Mouse (Mus musculus) erythroid progenitor cell, adult 5-6 weeks (primary cell): ENCODE data around the gene Mthfd1l. TPM values are rescaled to one million over a fixed set of nuclear protein-coding genes. Genes with fewer than 3 reads are reported as not detected.

Source experiments
- ATAC-seq: replicated peaks from 2 replicates; pipeline ENCODE4 v1.8.0; 2016; ENCODE audit warnings: moderate number of reproducible peaks, mild to moderate bottlenecking, moderate TSS enrichment, inconsistent platforms; ENCODE audit not compliant: poor library complexity, low FRiP score, severe bottlenecking
- total RNA-seq, 2 experiments: library from RNA; stranded (forward) in 1 of 2; stranded (reverse) in 1 of 2; fragments of 150-400 nt in 1 of 2; fragments of 186-747, 209-891 nt in 1 of 2; gene quantifications; 2 replicates each; pipeline versions ENCODE4 v1.2.3 to v1.2.4; 2015 to 2017; ENCODE audit warnings: low replicate concordance in 2 of 2

Gene Mthfd1l
- total RNA-seq (2015; ENCODE audit: low replicate concordance) (9.6 and 14.8 TPM in 2 replicates), total RNA-seq (2017; ENCODE audit: low replicate concordance) (40.4 and 55.7 TPM in 2 replicates)

DNA sequence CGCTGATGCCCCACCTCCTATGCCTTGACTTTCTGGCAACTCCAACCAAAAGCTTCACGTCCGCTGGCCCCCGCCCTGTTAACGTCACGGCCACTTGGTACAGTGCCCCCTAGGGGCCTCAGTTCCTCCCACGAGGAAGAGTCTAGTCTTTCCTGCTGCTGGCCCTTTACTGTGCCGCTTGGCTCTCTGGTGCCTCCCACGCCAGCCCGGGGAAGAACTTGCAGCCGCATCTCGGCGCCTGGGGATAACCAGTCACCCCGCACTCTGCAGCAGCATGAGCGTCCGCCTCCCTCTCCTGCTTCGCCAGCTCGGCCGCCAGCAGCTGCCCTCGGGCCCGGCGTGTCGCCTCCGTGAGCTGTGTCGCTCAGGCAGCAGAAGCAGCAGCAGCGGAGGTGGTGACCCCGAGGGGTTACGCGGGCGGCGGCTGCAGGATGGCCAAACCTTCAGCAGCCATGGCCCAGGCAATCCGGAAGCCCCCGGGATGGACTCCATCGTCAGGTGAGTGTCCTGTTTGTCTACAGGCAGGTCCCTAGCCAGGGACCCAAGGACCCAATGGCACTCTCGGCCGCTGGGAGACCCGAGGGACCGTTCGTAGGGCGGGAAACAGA is at the start of gene Mthfd1l:
TSS of gene Mthfd1l (plus strand) at position 138 of the 608 bp plus-strand sequence.
- peak; percentile 70 for ATAC-seq

DNA sequence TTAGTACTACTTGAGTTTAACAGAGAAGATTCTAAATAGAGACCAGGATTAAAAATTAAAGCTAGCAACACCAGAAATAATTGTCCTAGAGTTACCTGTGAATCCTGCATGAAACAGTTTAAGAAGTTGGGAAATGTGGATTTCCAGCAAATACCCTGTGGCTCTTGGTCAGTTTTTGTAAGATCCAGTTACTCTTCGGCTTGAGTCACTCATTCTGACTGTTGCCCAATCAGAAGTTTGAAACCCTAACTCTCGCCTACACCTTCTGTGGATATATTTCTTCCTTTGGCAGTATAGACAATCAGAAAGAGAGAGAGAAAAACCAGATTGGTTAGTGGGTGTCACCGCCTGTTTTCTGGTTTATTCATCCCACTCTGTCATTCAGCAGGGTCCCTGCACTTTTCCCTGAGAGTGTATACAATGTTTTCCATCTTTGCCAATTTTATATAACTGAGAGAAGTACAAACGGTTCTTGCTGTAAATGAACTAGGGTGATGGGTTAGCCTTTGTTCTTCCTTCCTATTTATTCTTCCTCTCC is 44.8 kb upstream of the Mthfd1l start:
- ATAC-seq = no peak

GRCm38 (mm10) chr10:3931831-3932230 is 41.1 kb upstream of the Mthfd1l start:
- no peak for ATAC-seq

- no peak for ATAC-seq
Measured at GRCm38 (mm10) chr10:3933311-3933940, 39.5 kb upstream of the Mthfd1l start.

- ATAC-seq = no peak
Measured at GRCm38 (mm10) chr10:3936864-3937263, 36.1 kb upstream of the Mthfd1l start.

DNA sequence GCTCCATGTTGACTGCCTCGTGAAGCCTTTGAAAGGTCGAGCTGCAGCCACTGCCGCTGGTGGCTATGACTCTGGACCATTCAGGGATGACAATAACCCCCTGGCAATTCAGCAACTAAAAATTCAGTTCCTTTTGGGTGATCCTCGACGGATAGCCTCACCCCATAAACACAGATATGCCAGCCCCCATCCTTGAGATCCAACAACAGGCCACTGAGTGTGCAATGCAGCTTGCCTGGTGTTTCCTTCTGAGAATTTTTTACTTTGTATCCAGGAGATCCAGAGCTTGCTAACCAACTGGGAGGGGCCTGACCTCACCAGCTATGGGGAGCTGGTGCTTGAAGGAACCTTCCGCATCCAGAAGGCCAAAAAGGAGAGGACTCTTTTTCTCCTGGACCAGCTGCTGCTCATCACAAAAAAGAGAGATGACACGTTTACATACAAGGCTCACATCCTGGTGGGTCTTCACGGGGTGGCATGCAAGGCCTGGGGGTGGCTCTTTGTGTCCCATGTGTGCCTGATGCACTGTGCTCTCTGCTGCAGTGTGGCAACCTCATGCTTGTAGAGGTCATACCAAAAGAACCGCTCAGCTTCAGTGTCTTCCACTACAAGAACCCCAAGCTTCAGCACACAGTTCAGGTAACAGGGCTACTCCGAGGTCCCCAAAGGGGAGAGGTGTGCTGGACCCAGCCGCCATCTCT is 32.9 kb upstream of the Mthfd1l start:
- ATAC-seq = no peak

GRCm38 (mm10) chr10:3940596-3940975 is 32.3 kb upstream of the Mthfd1l start:
- no peak for ATAC-seq

DNA sequence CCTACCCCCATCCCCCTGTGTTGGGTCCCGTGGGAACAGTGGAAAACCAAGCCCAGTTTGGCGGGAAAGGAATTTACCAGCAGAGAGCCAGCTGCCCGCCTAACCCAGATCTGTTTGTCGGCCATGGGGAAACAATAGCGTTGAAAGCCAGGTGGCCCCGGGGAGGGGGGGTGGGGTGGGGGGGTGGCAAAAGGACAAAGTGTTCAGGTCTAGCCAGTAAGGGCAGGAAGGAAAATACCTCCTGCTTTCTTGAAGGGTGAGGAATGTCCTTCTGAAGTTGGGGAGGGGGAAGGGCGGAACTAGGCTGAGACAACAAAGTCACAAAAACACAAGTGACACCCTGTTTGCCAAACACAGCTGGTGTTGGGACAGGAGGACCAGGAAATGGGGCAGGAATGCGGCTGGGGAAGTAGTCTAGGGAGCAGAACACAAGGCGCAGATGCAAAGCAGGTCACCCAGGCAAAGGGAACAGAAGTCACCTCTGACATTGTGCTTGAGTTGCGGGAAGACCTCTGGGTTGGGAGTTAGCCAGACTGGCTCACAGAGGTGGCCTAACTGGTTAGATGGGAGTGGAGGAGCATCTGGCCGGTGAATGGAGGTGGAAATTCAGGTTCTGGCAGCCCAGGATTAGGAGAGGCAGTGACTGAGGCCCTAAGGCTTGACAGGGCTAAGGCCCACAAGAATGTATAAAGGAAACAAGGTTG is 31.7 kb upstream of the Mthfd1l start:
- no peak for ATAC-seq

DNA sequence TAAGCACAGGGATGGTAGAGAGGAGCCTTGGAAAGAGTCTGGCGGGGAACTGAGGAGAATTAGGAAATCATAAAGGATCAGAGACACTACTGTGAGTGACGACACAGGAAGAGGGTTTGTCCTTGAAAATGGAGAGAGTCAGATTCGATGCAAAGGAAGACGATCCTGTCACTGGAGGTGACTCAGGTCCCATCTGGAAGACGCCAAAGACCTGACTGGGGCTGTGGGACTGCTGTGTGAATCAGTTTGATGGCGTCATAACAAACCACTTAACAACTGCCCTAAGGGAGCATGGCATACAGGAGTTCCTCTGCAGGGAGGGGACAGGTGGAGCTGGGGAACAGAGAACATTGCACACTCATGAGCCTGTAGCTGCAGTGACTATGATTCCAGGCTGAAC is 30.6 kb upstream of the Mthfd1l start:
- no peak for ATAC-seq

DNA sequence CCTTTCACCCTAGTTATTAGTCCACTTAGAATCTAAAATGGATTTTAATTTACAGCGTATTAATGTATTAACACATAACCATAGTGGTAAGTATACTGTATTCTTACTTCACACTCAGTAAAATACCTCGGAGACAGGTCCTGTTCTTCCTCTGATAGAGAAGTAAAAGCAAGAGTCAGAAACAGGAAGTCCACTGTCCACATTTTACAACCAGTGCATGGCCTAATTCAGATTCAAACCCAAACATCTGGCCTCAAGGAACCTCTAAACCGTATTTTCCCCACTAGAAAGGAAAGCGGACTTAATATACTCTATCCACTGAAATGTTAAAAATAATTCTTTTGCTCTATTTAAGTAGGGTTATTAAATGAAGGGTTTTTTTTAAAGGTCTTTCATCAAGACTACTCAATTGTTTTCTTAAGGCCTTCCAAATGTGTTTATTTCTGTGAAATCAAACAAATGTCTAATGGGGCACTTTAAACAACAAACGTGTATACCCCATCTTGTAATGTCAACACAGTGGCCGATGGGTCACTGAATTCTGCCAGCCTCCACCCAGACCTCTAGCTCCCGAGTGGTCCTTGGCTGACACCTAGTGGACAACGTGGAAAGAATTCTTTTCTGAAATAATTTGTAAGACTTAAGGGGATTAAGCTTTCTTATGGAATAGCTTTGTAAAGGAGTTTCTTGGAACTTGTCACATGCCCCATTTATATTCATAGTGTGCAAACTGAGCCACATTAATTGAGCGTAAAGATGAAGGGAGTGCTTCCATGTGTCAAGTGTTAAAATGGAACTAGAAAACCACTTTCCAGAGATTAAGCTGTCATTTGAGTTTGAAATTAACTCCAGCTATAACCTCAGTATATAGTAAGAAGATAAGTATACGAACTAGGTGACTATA is 29.2 kb upstream of the Mthfd1l start:
- ATAC-seq = no peak; the same call in 1 of the 2 replicates

GRCm38 (mm10) chr10:3946871-3947270 is 26.0 kb upstream of the Mthfd1l start:
- ATAC-seq = no peak

DNA sequence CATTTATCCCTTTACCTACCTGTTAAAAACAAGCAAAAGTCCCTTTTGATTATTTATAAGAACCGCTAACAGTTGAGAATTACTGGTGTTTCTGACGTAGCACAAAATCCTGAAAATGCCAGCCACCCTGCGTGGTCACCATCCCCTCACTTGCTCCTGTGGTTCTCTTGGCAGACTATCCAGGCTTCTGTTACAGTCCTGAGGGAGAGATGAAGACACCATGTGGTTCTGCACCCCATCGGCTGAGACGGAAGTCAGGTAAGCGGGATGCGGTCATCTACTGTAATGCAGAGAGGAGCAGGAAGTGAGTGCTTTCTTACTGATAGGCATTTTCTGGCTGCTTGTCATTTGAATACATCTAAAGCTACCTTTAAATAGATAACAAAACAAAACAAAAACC is 25.6 kb upstream of the Mthfd1l start:
- ATAC-seq = no peak

- ATAC-seq = no peak
Measured at GRCm38 (mm10) chr10:3949306-3949705, 23.6 kb upstream of the Mthfd1l start.

DNA sequence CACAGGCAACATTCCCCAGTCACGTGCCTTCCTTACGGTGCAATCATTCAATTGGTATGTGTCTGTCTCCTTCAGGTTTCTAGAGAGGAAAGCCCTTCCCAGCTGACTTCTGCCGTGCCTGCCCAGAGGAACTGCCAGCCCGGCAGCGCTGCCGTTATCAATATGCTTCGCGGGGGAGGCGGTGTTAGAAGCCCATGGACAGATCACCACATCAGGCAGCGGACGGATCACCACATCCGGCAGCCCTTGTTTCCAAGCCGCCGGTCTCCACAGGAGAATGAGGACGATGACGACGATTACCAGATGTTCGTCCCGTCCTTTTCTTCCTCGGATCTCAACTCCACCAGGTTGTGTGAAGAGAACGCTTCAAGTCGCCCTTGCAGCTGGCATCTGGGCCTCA is 16.4 kb upstream of the Mthfd1l start:
- no peak for ATAC-seq

DNA sequence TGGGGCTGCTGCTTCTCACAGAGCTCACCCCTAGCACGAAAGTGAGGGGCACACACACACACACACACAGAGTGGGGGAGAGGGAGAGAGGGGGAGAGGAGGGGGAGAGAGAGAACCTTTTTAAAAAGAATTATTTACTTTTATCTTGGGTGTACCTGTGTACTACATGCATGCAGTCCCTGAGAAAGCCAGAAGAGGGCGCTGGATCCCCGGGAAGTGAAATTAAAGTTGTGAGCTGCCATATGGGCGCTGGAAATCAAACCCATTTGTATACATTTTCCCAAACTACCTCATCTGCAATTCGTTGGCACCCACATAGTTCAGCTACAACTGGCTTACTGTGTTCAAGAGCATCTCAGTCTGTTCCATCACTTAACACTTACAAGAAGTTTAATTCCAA is 14.3 kb upstream of the Mthfd1l start:
- no peak for ATAC-seq

GRCm38 (mm10) chr10:3969026-3969425 is 3.9 kb upstream of the Mthfd1l start:
- ATAC-seq = no peak

DNA sequence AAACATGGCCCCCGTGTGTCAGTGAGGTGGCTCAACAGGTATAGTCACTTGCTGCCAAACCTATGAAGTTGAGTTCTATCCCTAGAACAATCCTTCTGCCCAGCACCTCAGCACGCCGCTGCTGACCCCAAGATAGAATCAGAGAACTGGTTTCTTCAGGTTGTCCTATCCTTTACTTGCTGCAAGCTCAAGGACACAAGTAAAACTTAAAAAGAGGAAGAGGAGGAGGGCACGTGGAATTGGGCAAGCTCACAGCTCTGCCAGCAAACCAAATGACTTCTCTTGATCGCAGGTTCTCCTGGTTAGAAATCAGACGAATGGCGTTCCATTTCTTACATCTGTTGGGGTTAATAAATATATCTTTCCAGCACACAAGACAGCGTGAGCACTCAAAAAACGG is 681 bp upstream of the Mthfd1l start:
- ATAC-seq = no peak

- peak; percentile 86 for ATAC-seq
Measured at GRCm38 (mm10) chr10:3973589-3974070, 712 bp downstream of the Mthfd1l start.

- ATAC-seq = no peak
Measured at GRCm38 (mm10) chr10:3974380-3974779, 1.5 kb downstream of the Mthfd1l start.
